Mouse (Mus musculus): ENCODE measurements at regions not wholly inside any gene's neighbourhood (a gene's known extent, or its start where the extent isn't known, plus 50 kb on each side); places are given as distances from the start of the nearest gene placed in this dataset.

GRCm38 (mm10) chr6:141190383-141190782 is 58.7 kb upstream of the Pde3a start:
- no peak for ATAC-seq (ENCODE audit: insufficient number of reproducible peaks, low FRiP score, low TSS enrichment, low read depth)
- H3K4me2 ChIP-seq (ENCODE audit: low read depth, severe bottlenecking) = no peak overlapping the region
- H3K9me3 ChIP-seq (ENCODE audit: control insufficient read depth, low read length) = no peaks in the 10 kb centered on the region
- H3K36me3 ChIP-seq (ENCODE audit: control insufficient read depth, insufficient read depth, low read length) = no peaks in the 10 kb centered on the region
- DNase-seq (ENCODE audit: low spot score) = no peak
- no peak overlapping the region for H3K27ac ChIP-seq (replicated peaks; ENCODE audit: low read depth, low read length)
- H3K4me3 ChIP-seq (ENCODE audit: low read depth, low read length) = no peak overlapping the region
- WGBS = 90% methylated on average over 5 of the region's 5 CpGs
- no peaks in the 10 kb centered on the region for H3K27me3 ChIP-seq (ENCODE audit: control insufficient read depth, insufficient read depth, low read length)
- H3K4me1 ChIP-seq (ENCODE audit: control insufficient read depth, insufficient read depth, low read length) = no peaks in the 10 kb centered on the region
- no peak overlapping the region for H3K9ac ChIP-seq (ENCODE audit: low read length)

GRCm38 (mm10) chr6:141197501-141197900 is 51.6 kb upstream of the Pde3a start:
- no peak overlapping the region for H3K9ac ChIP-seq (ENCODE audit: low read length)
- H3K9me3 ChIP-seq (ENCODE audit: control insufficient read depth, low read length) = no peaks in the 10 kb centered on the region
- no peaks in the 10 kb centered on the region for H3K36me3 ChIP-seq (ENCODE audit: control insufficient read depth, insufficient read depth, low read length)
- no peak overlapping the region for H3K27ac ChIP-seq (replicated peaks; ENCODE audit: low read depth, low read length)
- DNase-seq (ENCODE audit: low spot score) = no peak
- H3K4me1 ChIP-seq (ENCODE audit: control insufficient read depth, insufficient read depth, low read length) = no peaks in the 10 kb centered on the region
- WGBS = 93% methylated on average over 4 of the region's 4 CpGs
- no peak overlapping the region for H3K4me2 ChIP-seq (ENCODE audit: low read depth, severe bottlenecking)
- H3K27me3 ChIP-seq (ENCODE audit: control insufficient read depth, insufficient read depth, low read length) = no peaks in the 10 kb centered on the region
- no peak overlapping the region for H3K4me3 ChIP-seq (ENCODE audit: low read depth, low read length)
- no peak for ATAC-seq (ENCODE audit: insufficient number of reproducible peaks, low FRiP score, low TSS enrichment, low read depth)

Data from limb, embryonic 11.5 days (tissue).